Mouse (Mus musculus): ENCODE results near the gene Ehmt1. TPM values are rescaled to one million over a fixed set of nuclear protein-coding genes. Genes with fewer than 3 reads are reported as not detected.

Gene Ehmt1
- polyA plus RNA-seq, 1 experiment from 2014 or later = 113 TPM

- Histone ChIP-seq H3K4me1 (replicated peaks; ENCODE audit: control insufficient read depth, insufficient read depth, low read length) (no peaks in the 10 kb centered on the region), H3K36me3 (ENCODE audit: control insufficient read depth, insufficient read depth, low read length) (no peaks in the 10 kb centered on the region), H3K9ac (ENCODE audit: low read depth, low read length) (peak within 1 kb of the TSS; percentile 72), H3K4me3 (ENCODE audit: low read depth, low read length) (peak within 1 kb of the TSS; percentile 59), H3K4me2 (replicated peaks; ENCODE audit: low read depth, low read length) (peak within 1 kb of the TSS; percentile 96), H3K27ac (ENCODE audit: low read depth, low read length) (peak within 1 kb of the TSS; percentile 17; the same call in 1 of the 2 replicates), H3K9me3 (ENCODE audit: control insufficient read depth, low read length) (no peaks in the 10 kb centered on the region), H3K27me3 (ENCODE audit: control insufficient read depth, insufficient read depth, low read length) (no peaks in the 10 kb centered on the region)
- peak; percentile 91 for ATAC-seq (ENCODE audit: low FRiP score)
- peak; percentile 91 for DNase-seq (ENCODE audit: low spot score)
- WGBS = under 1% methylated on average over 43 of the region's 49 CpGs
Measured at GRCm38 (mm10) chr2:24935057-24935796, 15.8 kb upstream of the Ehmt1 start, which contains the start of gene Arrdc1. Gene Arrdc1, minus strand, starts transcription at chr2:24935252.

DNA sequence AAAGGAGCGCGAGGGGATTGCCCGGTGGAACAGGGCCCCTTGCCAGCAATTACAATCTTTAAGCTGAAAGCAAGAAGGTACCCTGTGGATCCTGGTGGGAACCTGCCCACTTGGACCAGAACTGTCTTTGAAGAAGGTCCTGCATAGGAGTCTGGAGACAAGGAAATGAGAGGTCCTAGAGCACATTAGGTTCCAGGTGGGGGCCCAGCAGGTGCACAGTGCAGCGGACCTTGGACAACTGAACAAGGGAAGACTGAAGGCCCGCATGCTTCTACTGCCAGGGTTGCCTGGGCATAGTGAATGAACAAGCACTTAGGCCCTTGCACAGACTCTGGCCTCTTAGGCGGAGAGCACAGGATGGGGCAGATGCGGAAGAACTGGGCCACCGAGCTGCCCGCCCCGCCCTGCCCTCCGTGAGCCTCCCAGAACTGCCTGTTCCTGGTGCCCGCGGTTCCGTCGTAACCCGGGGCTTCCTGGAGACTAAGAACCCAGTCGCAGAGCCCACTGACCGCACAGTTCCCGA, 15.1 kb upstream of the Ehmt1 start:
- Histone ChIP-seq H3K36me3 (ENCODE audit: control insufficient read depth, insufficient read depth, low read length) (no peaks in the 10 kb centered on the region), H3K9me3 (ENCODE audit: control insufficient read depth, low read length) (no peaks in the 10 kb centered on the region), H3K27me3 (ENCODE audit: control insufficient read depth, insufficient read depth, low read length) (no peaks in the 10 kb centered on the region), H3K9ac (ENCODE audit: low read depth, low read length) (peak overlapping the region; percentile 72), H3K4me1 (replicated peaks; ENCODE audit: control insufficient read depth, insufficient read depth, low read length) (no peaks in the 10 kb centered on the region), H3K27ac (ENCODE audit: low read depth, low read length) (no peak overlapping the region), H3K4me2 (replicated peaks; ENCODE audit: low read depth, low read length) (peak overlapping the region; percentile 96), H3K4me3 (ENCODE audit: low read depth, low read length) (peak overlapping the region; percentile 59)
- DNase-seq (ENCODE audit: low spot score) (no peak), ATAC-seq (ENCODE audit: low FRiP score) (peak; percentile 66; the same call in 1 of the 2 replicates)
- WGBS = 3% methylated on average over 18 of the region's 19 CpGs

DNA sequence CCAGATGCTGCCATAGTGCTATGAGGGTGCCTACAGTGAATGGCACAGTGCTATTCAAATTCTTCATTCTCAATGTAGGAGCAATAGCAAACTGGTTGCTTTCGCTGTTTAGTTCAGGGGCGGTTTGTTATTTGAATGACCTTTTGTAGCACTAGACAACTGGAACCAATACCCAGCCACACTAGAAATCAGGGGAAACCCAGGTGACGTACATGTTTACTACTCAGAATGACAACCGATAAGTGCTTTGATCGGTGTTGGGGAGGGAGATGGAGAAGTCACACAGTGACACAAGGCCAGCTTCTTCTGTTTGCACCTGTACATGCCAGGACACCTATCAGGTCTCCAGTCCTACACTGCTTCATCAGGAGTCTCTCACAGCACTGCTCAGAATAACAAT, 10.2 kb upstream of the Ehmt1 start:
- H3K27me3 ChIP-seq (ENCODE audit: control insufficient read depth, insufficient read depth, low read length) = no peaks in the 10 kb centered on the region
- no peaks in the 10 kb centered on the region for H3K36me3 ChIP-seq (ENCODE audit: control insufficient read depth, insufficient read depth, low read length)
- no peaks in the 10 kb centered on the region for H3K9me3 ChIP-seq (ENCODE audit: control insufficient read depth, low read length)
- H3K4me2 ChIP-seq (replicated peaks; ENCODE audit: low read depth, low read length) = no peak overlapping the region
- H3K9ac ChIP-seq (ENCODE audit: low read depth, low read length) = no peak overlapping the region
- no peak overlapping the region for H3K27ac ChIP-seq (ENCODE audit: low read depth, low read length)
- WGBS = 95% methylated on average over 5 of the region's 5 CpGs
- H3K4me3 ChIP-seq (ENCODE audit: low read depth, low read length) = no peak overlapping the region
- DNase-seq (ENCODE audit: low spot score) = no peak
- no peak for ATAC-seq (ENCODE audit: low FRiP score)
- H3K4me1 ChIP-seq (replicated peaks; ENCODE audit: control insufficient read depth, insufficient read depth, low read length) = no peaks in the 10 kb centered on the region

DNA sequence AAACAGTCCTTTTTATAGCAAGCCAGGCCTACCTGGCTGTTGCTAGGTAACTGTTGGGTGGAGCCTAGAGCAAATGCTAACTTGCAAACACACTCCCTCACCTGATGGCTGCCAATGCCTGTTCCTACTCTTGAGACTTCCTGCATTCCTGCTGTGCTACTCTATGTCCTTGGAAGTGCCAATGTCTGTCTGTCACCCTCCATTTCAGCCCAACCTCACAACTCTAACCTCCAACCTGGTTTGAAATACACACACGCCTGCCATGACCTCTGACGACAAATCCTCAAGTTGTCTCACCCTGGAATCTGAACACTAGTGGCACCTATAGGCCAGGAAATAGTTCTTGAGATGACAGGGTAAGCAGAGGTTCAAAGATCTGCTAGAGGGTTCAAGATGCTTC, 9.7 kb upstream of the Ehmt1 start:
- no peak for DNase-seq (ENCODE audit: low spot score)
- Histone ChIP-seq H3K9me3 (ENCODE audit: control insufficient read depth, low read length) (no peaks in the 10 kb centered on the region), H3K4me2 (replicated peaks; ENCODE audit: low read depth, low read length) (no peak overlapping the region), H3K4me1 (replicated peaks; ENCODE audit: control insufficient read depth, insufficient read depth, low read length) (no peaks in the 10 kb centered on the region), H3K27me3 (ENCODE audit: control insufficient read depth, insufficient read depth, low read length) (no peaks in the 10 kb centered on the region), H3K36me3 (ENCODE audit: control insufficient read depth, insufficient read depth, low read length) (no peaks in the 10 kb centered on the region), H3K4me3 (ENCODE audit: low read depth, low read length) (no peak overlapping the region), H3K9ac (ENCODE audit: low read depth, low read length) (no peak overlapping the region), H3K27ac (ENCODE audit: low read depth, low read length) (no peak overlapping the region)
- ATAC-seq (ENCODE audit: low FRiP score) = no peak
- 64% methylated on average over 2 of the region's 2 CpGs for WGBS

GRCm38 (mm10) chr2:24927810-24928479, 8.5 kb upstream of the Ehmt1 start:
- H3K36me3 ChIP-seq (ENCODE audit: control insufficient read depth, insufficient read depth, low read length) = no peaks in the 10 kb centered on the region
- H3K4me2 ChIP-seq (replicated peaks; ENCODE audit: low read depth, low read length) = no peak overlapping the region
- H3K4me3 ChIP-seq (ENCODE audit: low read depth, low read length) = no peak overlapping the region
- no peaks in the 10 kb centered on the region for H3K4me1 ChIP-seq (replicated peaks; ENCODE audit: control insufficient read depth, insufficient read depth, low read length)
- no peak overlapping the region for H3K27ac ChIP-seq (ENCODE audit: low read depth, low read length)
- DNase-seq (ENCODE audit: low spot score) (no peak), ATAC-seq (ENCODE audit: low FRiP score) (no peak)
- WGBS = 68% methylated on average over 4 of the region's 4 CpGs
- no peak overlapping the region for H3K9ac ChIP-seq (ENCODE audit: low read depth, low read length)
- no peaks in the 10 kb centered on the region for H3K27me3 ChIP-seq (ENCODE audit: control insufficient read depth, insufficient read depth, low read length)
- H3K9me3 ChIP-seq (ENCODE audit: control insufficient read depth, low read length) = no peaks in the 10 kb centered on the region

GRCm38 (mm10) chr2:24926965-24927358, 7.5 kb upstream of the Ehmt1 start:
- ATAC-seq (ENCODE audit: low FRiP score) = no peak
- H3K9me3 ChIP-seq (ENCODE audit: control insufficient read depth, low read length) = no peaks in the 10 kb centered on the region
- H3K4me3 ChIP-seq (ENCODE audit: low read depth, low read length) = no peak overlapping the region
- no peak overlapping the region for H3K4me2 ChIP-seq (replicated peaks; ENCODE audit: low read depth, low read length)
- DNase-seq (ENCODE audit: low spot score) = no peak
- H3K27me3 ChIP-seq (ENCODE audit: control insufficient read depth, insufficient read depth, low read length) = no peaks in the 10 kb centered on the region
- 74% methylated on average over 7 of the region's 7 CpGs for WGBS
- no peak overlapping the region for H3K27ac ChIP-seq (ENCODE audit: low read depth, low read length)
- no peak overlapping the region for H3K9ac ChIP-seq (ENCODE audit: low read depth, low read length)
- H3K36me3 ChIP-seq (ENCODE audit: control insufficient read depth, insufficient read depth, low read length) = no peaks in the 10 kb centered on the region
- H3K4me1 ChIP-seq (replicated peaks; ENCODE audit: control insufficient read depth, insufficient read depth, low read length) = no peaks in the 10 kb centered on the region

DNA sequence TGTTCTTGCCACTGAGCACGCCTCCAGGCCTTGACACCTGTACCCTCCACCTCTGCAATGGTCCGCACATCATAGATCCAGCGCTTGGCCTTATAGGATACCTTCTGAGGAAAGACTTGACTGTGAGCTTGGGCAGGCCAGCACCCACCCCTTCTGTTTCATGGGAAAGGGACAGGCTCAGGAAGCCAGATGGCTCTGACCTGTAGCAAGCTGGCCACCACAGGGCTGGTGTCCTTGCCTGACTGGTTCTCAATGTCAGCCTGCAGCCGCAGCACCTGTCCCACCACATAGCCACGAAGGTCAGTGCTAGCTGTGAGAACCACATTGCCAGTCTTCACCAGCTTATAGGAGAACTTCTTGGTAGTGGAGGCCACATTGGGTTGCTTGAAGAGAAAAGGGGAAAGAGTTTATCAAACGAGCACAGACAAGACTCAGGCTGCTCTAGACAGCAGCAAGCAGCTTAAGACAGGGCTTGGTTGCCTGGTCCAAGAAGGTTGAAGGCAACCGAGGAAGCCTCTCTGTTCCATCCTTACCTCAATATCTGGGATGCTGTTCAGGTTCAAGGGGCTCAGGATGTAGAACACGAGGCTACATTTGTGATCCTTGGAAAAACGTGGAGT, 7.0 kb upstream of the Ehmt1 start:
- DNase-seq (ENCODE audit: low spot score) = no peak
- no peak overlapping the region for H3K9ac ChIP-seq (ENCODE audit: low read depth, low read length)
- no peaks in the 10 kb centered on the region for H3K9me3 ChIP-seq (ENCODE audit: control insufficient read depth, low read length)
- no peak overlapping the region for H3K4me3 ChIP-seq (ENCODE audit: low read depth, low read length)
- H3K36me3 ChIP-seq (ENCODE audit: control insufficient read depth, insufficient read depth, low read length) = no peaks in the 10 kb centered on the region
- H3K4me1 ChIP-seq (replicated peaks; ENCODE audit: control insufficient read depth, insufficient read depth, low read length) = no peaks in the 10 kb centered on the region
- ATAC-seq (ENCODE audit: low FRiP score) = no peak
- H3K4me2 ChIP-seq (replicated peaks; ENCODE audit: low read depth, low read length) = no peak overlapping the region
- WGBS = 89% methylated on average over 9 of the region's 9 CpGs
- H3K27me3 ChIP-seq (ENCODE audit: control insufficient read depth, insufficient read depth, low read length) = no peaks in the 10 kb centered on the region
- H3K27ac ChIP-seq (ENCODE audit: low read depth, low read length) = no peak overlapping the region

GRCm38 (mm10) chr2:24925284-24925683, 5.9 kb upstream of the Ehmt1 start:
- WGBS = 77% methylated on average over 8 of the region's 8 CpGs

More at GRCm38 (mm10) chr2:24925284-24925683, 5.9 kb upstream of the Ehmt1 start:
- no peaks in the 10 kb centered on the region for H3K4me1 ChIP-seq (replicated peaks; ENCODE audit: control insufficient read depth, insufficient read depth, low read length)
- H3K9ac ChIP-seq (ENCODE audit: low read depth, low read length) = no peak overlapping the region
- H3K4me2 ChIP-seq (replicated peaks; ENCODE audit: low read depth, low read length) = no peak overlapping the region
- ATAC-seq (ENCODE audit: low FRiP score) (no peak), DNase-seq (ENCODE audit: low spot score) (no peak)
- H3K9me3 ChIP-seq (ENCODE audit: control insufficient read depth, low read length) = no peaks in the 10 kb centered on the region
- H3K27me3 ChIP-seq (ENCODE audit: control insufficient read depth, insufficient read depth, low read length) = no peaks in the 10 kb centered on the region
- H3K36me3 ChIP-seq (ENCODE audit: control insufficient read depth, insufficient read depth, low read length) = no peaks in the 10 kb centered on the region
- no peak overlapping the region for H3K27ac ChIP-seq (ENCODE audit: low read depth, low read length)
- H3K4me3 ChIP-seq (ENCODE audit: low read depth, low read length) = no peak overlapping the region

Measured in hindbrain, embryonic 11.5 days (tissue).